Mouse (Mus musculus): ENCODE data around the gene Iqschfp. TPM values are rescaled to one million over a fixed set of nuclear protein-coding genes. Genes with fewer than 3 reads are reported as not detected.

Iqschfp gene
- polyA plus RNA-seq, 1 experiment from 2014 or later, result 9.6 TPM

GRCm38 (mm10) chr3:68633577-68633976, 741.5 kb downstream of the Iqschfp start:
- no peak for ATAC-seq
- no peaks in the 10 kb centered on the region for H3K9me3 ChIP-seq
- no peak overlapping the region for H3K27ac ChIP-seq
- H3K4me1 ChIP-seq (replicated peaks), result peaks cover 2% of the 10 kb centered on the region; the same call in 1 of the 2 replicates
- H3K4me3 ChIP-seq (replicated peaks), result no peak overlapping the region
- no peaks in the 10 kb centered on the region for H3K27me3 ChIP-seq
- no peak overlapping the region for H3K9ac ChIP-seq (replicated peaks)
- 92% methylated on average over 4 of the region's 4 CpGs for WGBS
- H3K36me3 ChIP-seq, result no peaks in the 10 kb centered on the region
- H3K4me2 ChIP-seq (replicated peaks), result no peak overlapping the region

DNA sequence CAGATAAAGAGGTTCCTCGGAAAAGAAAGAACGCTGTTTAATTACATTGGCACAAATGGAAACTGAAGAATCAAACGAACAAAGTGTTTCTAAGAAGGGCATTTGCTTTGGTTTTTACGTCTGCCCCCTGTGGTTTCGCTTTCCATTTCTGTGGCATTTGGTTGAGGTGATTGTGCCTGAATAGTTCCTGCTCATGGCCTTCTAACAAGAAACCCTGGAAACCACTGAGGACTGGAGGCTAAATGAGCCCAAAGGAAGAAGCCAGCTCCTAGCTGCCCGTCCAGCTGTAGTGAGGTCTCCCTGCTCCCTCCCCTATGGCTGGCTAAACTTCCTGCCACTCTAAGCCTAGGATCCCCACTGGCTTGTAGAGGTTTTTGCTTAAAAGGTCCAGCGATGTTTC, 745.9 kb downstream of the Iqschfp start:
- Histone ChIP-seq H3K36me3 (no peaks in the 10 kb centered on the region), H3K4me3 (replicated peaks) (no peak overlapping the region), H3K27ac (no peak overlapping the region), H3K4me2 (replicated peaks) (no peak overlapping the region), H3K4me1 (replicated peaks) (0 out of 2 replicates have a peak, but pooled peaks cover 2% of the 10 kb centered on the region), H3K9ac (replicated peaks) (no peak overlapping the region), H3K9me3 (no peaks in the 10 kb centered on the region), H3K27me3 (no peaks in the 10 kb centered on the region)
- no peak for ATAC-seq
- WGBS, result 12% methylated on average over 7 of the region's 7 CpGs

DNA sequence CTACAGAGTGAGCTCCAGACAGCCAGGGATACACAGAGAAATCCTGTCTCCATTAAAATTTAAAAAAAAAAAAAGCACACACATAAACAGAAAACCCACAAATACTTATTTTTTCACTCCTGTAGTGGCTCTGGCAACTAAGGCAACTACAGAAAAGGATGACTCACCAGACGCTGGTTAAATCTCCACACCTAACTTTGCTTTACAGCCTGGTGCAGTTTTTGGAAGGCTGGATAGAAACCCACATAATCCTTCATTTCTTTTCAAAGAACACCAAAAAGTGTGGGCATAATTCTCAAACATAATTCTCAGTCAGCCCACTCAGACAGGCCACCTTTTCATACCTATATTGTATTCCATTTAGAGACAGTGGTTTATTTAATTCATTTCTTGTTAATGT, 746.7 kb downstream of the Iqschfp start:
- H3K36me3 ChIP-seq, result no peaks in the 10 kb centered on the region
- no peak overlapping the region for H3K4me3 ChIP-seq (replicated peaks)
- H3K9ac ChIP-seq (replicated peaks), result no peak overlapping the region
- no peaks in the 10 kb centered on the region for H3K9me3 ChIP-seq
- H3K27me3 ChIP-seq, result no peaks in the 10 kb centered on the region
- H3K4me1 ChIP-seq (replicated peaks), result 0 out of 2 replicates have a peak, but pooled peaks cover 2% of the 10 kb centered on the region
- WGBS, result 92% methylated on average over 1 of the region's 1 CpGs
- no peak overlapping the region for H3K4me2 ChIP-seq (replicated peaks)
- ATAC-seq, result no peak
- H3K27ac ChIP-seq, result no peak overlapping the region

DNA sequence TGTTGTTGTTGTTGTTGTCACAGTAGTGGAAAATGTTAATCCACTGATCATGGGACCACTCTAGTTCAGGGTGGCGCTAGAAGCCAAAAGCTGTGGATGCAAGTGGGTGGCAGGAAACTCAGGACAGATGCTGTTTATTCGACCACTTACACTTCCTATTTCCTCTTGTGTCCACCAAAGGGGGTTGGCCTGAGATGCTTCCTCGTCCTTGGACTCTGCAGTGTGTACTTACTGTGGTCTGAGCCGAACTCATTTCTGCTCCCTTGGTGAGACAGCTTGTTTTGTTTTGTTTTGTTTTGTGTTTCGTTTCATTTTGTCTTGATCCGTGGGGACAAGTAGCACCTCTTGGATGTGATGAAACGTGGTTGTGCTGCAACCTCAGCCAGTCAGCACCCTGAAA, 750.9 kb downstream of the Iqschfp start:
- Histone ChIP-seq H3K27ac (no peak overlapping the region), H3K4me3 (replicated peaks) (no peak overlapping the region), H3K9me3 (no peaks in the 10 kb centered on the region), H3K4me1 (replicated peaks) (0 out of 2 replicates have a peak, but pooled peaks cover under 1% of the 10 kb centered on the region), H3K4me2 (replicated peaks) (no peak overlapping the region), H3K36me3 (no peaks in the 10 kb centered on the region), H3K27me3 (no peaks in the 10 kb centered on the region), H3K9ac (replicated peaks) (no peak overlapping the region)
- no peak for ATAC-seq
- 88% methylated on average over 7 of the region's 7 CpGs for WGBS

DNA sequence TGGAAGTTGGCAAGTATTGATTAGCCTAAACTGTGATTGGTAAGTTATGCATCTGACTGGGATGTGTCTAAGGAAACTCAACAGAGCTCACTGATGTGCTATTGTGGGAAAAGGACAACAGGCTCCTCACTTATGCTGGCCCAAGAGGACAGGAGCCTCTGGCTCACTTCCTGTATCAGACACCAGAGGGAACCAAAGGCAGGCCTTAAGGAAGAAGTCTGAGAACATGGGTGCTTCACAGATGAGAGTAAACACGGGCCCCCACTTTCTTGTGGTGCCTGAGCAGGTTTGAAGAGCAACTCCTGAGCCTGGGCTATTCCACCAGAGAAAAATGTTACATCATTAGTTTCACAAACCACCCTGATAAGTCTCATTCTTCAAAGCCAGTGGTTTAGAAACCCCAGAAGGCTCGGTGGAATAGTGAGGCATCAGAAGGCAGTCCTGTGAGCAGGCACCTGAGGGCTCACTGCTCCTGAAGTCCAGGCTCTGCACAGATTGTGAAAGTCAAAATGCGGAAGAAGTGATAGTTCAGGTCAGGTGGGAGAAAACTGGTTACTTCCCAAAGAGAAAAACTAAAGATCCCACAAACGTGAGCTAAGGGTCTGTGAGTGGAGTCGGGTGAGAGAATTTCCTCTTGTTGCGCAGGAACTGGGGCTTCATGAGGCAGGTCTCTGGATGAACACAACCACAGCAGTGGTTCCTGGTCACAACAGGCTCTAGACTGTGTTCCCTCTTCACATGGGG, 754.5 kb downstream of the Iqschfp start:
- Histone ChIP-seq H3K9me3 (no peaks in the 10 kb centered on the region), H3K4me1 (replicated peaks) (no peaks in the 10 kb centered on the region), H3K36me3 (no peaks in the 10 kb centered on the region), H3K9ac (replicated peaks) (no peak overlapping the region), H3K4me3 (replicated peaks) (no peak overlapping the region), H3K27ac (no peak overlapping the region), H3K4me2 (replicated peaks) (no peak overlapping the region), H3K27me3 (no peaks in the 10 kb centered on the region)
- 84% methylated on average over 6 of the region's 6 CpGs for WGBS
- ATAC-seq, result no peak

GRCm38 (mm10) chr3:68647282-68647681, 755.2 kb downstream of the Iqschfp start:
- Histone ChIP-seq H3K27ac (no peak overlapping the region), H3K4me3 (replicated peaks) (no peak overlapping the region), H3K9me3 (no peaks in the 10 kb centered on the region), H3K9ac (replicated peaks) (no peak overlapping the region), H3K36me3 (no peaks in the 10 kb centered on the region), H3K4me2 (replicated peaks) (no peak overlapping the region), H3K4me1 (replicated peaks) (no peaks in the 10 kb centered on the region), H3K27me3 (no peaks in the 10 kb centered on the region)
- 96% methylated on average over 3 of the region's 3 CpGs for WGBS
- ATAC-seq, result no peak

GRCm38 (mm10) chr3:68650251-68650650, 758.2 kb downstream of the Iqschfp start:
- H3K9me3 ChIP-seq, result no peaks in the 10 kb centered on the region
- H3K27me3 ChIP-seq, result no peaks in the 10 kb centered on the region
- no peak overlapping the region for H3K4me2 ChIP-seq (replicated peaks)
- H3K4me1 ChIP-seq (replicated peaks), result no peaks in the 10 kb centered on the region
- no peaks in the 10 kb centered on the region for H3K36me3 ChIP-seq
- no peak overlapping the region for H3K4me3 ChIP-seq (replicated peaks)
- H3K27ac ChIP-seq, result no peak overlapping the region
- 94% methylated on average over 3 of the region's 3 CpGs for WGBS
- H3K9ac ChIP-seq (replicated peaks), result no peak overlapping the region
- ATAC-seq, result no peak

- no peak overlapping the region for H3K4me3 ChIP-seq (replicated peaks)
- H3K36me3 ChIP-seq, result no peaks in the 10 kb centered on the region
- no peaks in the 10 kb centered on the region for H3K9me3 ChIP-seq
- no peaks in the 10 kb centered on the region for H3K27me3 ChIP-seq
- H3K4me1 ChIP-seq (replicated peaks), result no peaks in the 10 kb centered on the region
- H3K4me2 ChIP-seq (replicated peaks), result no peak overlapping the region
- no peak for ATAC-seq
- H3K9ac ChIP-seq (replicated peaks), result no peak overlapping the region
- WGBS, result 92% methylated on average over 4 of the region's 4 CpGs
- H3K27ac ChIP-seq, result no peak overlapping the region
Measured at GRCm38 (mm10) chr3:68656607-68657352, 764.7 kb downstream of the Iqschfp start.

GRCm38 (mm10) chr3:68657589-68658245, 765.7 kb downstream of the Iqschfp start:
- ATAC-seq, result no peak
- Histone ChIP-seq H3K4me1 (replicated peaks) (no peaks in the 10 kb centered on the region), H3K9me3 (no peaks in the 10 kb centered on the region), H3K27ac (no peak overlapping the region), H3K4me2 (replicated peaks) (no peak overlapping the region), H3K4me3 (replicated peaks) (no peak overlapping the region), H3K36me3 (no peaks in the 10 kb centered on the region), H3K9ac (replicated peaks) (no peak overlapping the region), H3K27me3 (no peaks in the 10 kb centered on the region)
- WGBS, result 50% methylated on average over 9 of the region's 9 CpGs

GRCm38 (mm10) chr3:68659996-68660395, 768.0 kb downstream of the Iqschfp start:
- H3K4me2 ChIP-seq (replicated peaks), result no peak overlapping the region
- H3K9me3 ChIP-seq, result no peaks in the 10 kb centered on the region
- no peak overlapping the region for H3K9ac ChIP-seq (replicated peaks)
- no peak overlapping the region for H3K27ac ChIP-seq
- H3K4me1 ChIP-seq (replicated peaks), result no peaks in the 10 kb centered on the region; the same call in 1 of the 2 replicates
- no peaks in the 10 kb centered on the region for H3K36me3 ChIP-seq
- H3K4me3 ChIP-seq (replicated peaks), result no peak overlapping the region
- no peak for ATAC-seq
- no peaks in the 10 kb centered on the region for H3K27me3 ChIP-seq
- WGBS, result 95% methylated on average over 6 of the region's 6 CpGs

DNA sequence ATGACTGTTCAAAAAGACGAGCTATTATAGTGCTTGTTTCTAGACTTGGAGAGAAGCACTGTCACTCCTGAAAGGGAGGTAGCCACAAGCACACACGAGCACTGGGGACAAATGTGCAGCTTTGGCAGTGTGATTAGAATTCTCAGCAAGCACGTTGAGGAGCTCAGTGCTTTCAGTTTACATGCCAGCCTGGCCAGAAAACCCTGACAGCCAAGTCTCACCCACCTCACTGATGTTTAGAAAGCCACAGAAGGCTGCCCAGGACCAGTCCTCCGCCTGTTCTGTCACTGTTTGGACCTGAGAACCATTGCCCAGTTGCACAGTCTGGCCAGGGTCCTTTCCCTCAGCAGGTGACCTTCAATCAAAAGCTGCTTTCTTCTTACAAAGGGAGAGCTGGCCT, 768.5 kb downstream of the Iqschfp start:
- Histone ChIP-seq H3K4me2 (replicated peaks) (no peak overlapping the region), H3K27me3 (no peaks in the 10 kb centered on the region), H3K9ac (replicated peaks) (no peak overlapping the region), H3K4me3 (replicated peaks) (no peak overlapping the region), H3K36me3 (no peaks in the 10 kb centered on the region), H3K27ac (no peak overlapping the region), H3K4me1 (replicated peaks) (no peaks in the 10 kb centered on the region; the same call in 1 of the 2 replicates), H3K9me3 (no peaks in the 10 kb centered on the region)
- ATAC-seq, result no peak
- 72% methylated on average over 4 of the region's 4 CpGs for WGBS

GRCm38 (mm10) chr3:68662386-68662785, 770.4 kb downstream of the Iqschfp start:
- H3K9me3 ChIP-seq, result no peaks in the 10 kb centered on the region
- H3K36me3 ChIP-seq, result no peaks in the 10 kb centered on the region
- no peak overlapping the region for H3K9ac ChIP-seq (replicated peaks)
- H3K4me1 ChIP-seq (replicated peaks), result no peaks in the 10 kb centered on the region; the same call in 1 of the 2 replicates
- no peak for ATAC-seq
- H3K4me2 ChIP-seq (replicated peaks), result no peak overlapping the region
- no peak overlapping the region for H3K4me3 ChIP-seq (replicated peaks)
- WGBS, result 85% methylated on average over 5 of the region's 5 CpGs
- H3K27me3 ChIP-seq, result no peaks in the 10 kb centered on the region
- no peak overlapping the region for H3K27ac ChIP-seq
